Mouse (Mus musculus): ENCODE results near the gene Ppp1r14c. TPM values are rescaled to one million over a fixed set of nuclear protein-coding genes. Genes with fewer than 3 reads are reported as not detected.
"Not testable (repeated sequence)": the region's sequence is repeated elsewhere in the genome, so short reads cannot be mapped to it uniquely, and the experiment has no call there.

Ppp1r14c gene
- polyA plus RNA-seq, 1 experiment, result 0.14 TPM

DNA sequence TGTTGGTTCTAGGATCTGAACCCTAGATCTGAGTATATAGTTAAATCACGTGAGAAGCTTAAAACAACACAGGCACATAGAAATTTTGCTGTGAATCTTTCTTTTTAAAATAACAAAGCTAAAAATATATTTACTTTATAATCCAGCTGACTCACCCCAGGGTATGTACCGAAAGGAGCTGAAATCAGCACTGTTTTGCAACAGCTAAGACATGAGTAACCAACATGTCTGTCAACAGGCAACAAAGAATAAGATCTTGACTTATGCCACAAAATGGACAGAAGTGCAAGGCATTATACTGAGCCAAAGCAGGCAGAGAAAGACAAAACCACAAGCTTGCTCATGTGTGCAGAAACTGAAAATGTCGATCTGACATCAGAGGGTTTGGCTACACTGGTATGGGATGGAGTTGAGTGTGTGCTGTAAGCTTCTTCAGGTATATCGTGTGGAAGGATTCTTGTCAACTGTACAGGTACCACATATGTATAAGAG lies 100.3 kb downstream of the Ppp1r14c start:
- no peak for DNase-seq (ENCODE audit: low read depth)

DNA sequence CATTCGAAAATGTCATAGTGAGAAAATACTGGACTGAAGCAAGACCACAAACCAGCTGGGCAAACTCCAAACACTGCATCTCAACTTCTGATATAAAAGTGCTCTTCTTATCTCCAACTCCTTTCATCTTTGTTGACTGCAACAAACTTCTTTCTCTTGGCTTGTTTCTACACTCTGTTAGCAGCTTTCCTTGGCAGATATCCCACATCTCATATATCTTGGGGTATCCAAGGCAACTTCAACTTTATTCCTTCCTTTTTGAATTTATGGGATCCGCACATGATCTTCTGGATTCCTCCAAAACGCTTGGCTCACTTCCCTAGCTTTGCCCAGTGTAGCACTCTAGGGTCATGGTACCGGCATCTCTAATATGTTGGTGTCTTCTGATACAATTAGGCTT lies 102.7 kb downstream of the Ppp1r14c start:
- DNase-seq (ENCODE audit: low read depth), result no peak

DNA sequence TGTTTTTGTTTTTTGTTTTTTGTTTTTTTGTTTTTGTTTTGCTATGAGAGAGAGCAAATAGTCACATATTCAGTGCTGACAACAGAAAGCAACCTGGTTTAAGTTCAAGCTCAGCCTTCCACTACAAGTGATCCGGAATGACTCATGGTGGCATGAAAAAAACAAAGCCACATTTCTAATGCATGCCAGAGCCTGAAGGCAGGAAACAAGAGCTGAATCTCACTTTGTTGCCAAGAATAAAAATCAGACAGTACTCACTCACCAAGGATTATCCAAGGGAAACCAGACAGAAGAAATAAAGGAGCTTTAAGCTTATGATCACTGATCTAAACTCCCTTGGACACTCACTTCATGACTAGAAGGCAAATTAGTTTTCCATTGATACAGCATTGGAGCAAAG lies 110.8 kb downstream of the Ppp1r14c start:
- DNase-seq (ENCODE audit: low read depth), result peak; percentile 38

DNA sequence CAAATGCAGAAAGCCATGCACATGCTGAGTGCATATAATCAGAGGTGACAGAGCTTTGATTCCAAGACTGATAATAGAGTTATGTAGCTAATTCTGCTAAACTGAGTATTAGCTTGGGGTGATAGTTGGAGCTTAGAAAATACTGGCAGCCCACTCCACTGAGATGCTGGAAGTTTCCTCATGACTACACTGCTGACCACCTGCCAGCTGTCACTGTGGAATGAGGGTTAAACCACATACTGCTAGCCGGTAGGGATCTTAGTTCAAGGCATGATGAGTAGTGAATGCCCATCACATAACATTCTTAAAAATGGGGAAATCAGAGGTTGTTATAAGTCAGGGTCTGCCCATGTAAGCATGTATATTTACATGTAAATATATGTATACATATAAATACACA lies 113.9 kb downstream of the Ppp1r14c start:
- DNase-seq (ENCODE audit: low read depth), result no peak

DNA sequence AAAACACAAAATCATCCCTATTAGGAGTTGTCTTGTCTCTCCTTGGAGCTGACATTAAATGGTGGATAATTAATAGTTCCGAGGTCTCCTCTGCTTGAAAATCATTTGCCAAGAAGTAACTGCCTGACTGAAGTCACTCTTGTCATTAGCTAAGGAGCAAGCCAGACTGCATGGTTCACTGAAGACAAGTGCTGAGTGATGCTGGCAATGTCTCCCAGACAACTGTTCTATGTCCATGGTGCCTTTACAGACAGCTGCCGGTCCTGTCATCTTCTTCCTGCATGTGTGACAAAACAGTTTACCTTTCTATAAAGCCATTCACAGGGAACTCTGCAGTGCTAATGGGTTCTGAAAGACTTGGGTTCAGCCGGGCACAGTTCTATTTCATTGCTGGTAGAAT lies 124.2 kb downstream of the Ppp1r14c start:
- DNase-seq (ENCODE audit: low read depth), result no peak

DNA sequence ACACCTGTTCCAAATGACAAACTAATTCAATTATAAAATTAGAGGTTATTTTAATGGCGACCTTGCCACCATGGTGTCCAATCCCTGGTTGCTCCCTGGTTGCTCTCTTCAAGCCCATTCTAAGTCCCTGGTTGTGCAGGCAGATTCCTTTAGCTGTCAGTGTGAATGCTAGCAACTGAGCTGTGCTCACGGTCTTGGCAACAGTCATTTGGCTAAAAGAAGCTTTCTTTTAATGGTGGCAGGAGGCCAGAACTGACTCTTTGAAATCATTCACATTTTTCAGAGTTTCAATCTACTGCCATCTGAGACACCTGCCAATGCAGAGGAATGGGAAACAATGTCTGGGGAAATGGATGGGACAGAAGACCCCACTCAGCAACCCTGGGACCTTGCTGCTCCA lies 130.9 kb downstream of the Ppp1r14c start:
- no peak for DNase-seq (ENCODE audit: low read depth)

DNA sequence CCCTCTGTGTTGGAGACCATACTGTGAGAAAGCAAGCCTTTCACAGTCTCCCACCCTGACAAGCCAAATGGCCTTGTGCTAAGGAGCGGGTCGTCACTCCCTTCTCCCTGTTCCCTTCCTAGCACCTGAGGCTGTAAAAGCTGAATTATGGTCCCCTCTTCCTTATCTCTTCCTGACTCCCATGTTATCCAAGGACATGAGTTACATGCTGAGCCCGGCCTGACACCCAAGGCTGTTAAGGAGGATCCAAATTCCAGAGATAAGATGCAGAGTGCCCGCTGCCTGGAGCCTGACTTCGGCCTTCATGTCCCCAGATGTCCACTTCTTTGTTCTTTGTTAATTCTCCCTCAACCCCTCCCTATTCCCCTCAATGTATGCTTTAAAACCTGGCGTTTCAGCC lies 135.0 kb downstream of the Ppp1r14c start:
- DNase-seq (ENCODE audit: low read depth), result not testable (repeated sequence)

DNA sequence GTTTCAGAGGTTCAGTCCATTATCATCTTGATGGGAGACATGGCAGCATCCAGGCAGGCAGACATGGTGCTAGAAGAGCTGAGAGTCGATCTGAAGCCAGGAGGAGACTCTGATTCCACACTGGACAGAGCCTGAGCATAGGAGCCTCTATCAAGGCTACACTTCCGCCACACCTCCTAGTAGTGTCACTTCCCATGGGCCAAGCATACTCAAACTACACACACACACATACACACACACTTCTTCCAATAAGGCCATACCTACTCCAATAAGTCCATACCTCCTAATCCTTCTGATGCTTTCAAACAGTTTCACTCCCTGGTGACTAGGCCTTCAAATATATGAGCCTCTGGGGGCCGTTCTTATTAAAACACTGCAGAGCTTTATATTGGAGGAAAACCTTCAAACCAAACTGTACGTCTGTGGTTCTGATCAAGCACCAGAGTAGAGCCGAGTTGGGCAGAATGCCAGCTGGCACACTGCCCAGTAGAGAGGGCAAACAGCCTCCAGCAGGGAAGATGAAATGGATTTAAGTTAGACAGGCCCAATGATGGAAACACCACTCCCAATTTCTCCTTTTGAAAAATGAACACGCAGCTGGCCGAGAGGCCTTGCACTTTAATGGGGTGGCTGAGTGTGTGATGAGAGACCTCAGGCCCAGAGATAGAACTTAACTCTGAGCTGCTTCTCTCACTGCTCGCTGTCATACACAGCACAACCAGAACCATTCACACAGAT lies 141.8 kb downstream of the Ppp1r14c start:
- no peak for DNase-seq (ENCODE audit: low read depth)

DNA sequence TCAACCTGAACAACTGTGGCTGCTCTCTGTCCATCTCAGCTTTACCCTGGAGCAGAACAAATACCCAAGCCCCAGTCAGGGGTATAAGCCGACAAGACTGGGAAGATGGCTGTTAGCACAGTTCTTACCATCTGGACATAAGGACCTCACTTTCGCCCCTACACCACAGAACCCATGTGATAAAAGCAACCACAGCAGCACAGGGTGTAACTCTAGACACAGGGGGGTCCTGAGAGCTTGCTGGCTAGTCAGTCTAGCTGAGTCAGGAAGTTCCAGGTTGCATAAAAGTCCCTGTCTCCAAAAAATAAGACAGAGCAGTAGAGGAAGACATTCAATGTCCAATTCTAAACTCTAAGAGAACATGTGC lies 142.3 kb downstream of the Ppp1r14c start:
- DNase-seq (ENCODE audit: low read depth), result no peak

DNA sequence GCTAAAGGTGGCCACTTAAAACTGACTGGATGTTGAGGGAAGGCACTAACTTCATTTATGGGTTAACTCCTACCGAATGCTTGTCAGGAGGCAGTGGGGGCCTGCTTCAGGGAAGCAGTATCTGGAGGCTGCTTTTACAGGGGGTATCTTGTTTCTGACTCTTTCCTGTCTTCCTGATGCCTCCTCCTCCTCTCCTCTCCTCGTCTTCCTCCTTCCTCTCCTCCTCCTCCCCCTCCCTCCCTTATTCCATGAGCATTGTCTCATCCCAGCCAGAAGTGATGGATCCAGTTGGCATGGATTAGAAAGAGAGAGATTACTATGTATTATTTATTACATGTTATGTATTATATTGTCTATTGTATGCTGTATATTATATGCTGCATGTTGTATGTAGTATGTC lies 142.9 kb downstream of the Ppp1r14c start:
- no peak for DNase-seq (ENCODE audit: low read depth)

DNA sequence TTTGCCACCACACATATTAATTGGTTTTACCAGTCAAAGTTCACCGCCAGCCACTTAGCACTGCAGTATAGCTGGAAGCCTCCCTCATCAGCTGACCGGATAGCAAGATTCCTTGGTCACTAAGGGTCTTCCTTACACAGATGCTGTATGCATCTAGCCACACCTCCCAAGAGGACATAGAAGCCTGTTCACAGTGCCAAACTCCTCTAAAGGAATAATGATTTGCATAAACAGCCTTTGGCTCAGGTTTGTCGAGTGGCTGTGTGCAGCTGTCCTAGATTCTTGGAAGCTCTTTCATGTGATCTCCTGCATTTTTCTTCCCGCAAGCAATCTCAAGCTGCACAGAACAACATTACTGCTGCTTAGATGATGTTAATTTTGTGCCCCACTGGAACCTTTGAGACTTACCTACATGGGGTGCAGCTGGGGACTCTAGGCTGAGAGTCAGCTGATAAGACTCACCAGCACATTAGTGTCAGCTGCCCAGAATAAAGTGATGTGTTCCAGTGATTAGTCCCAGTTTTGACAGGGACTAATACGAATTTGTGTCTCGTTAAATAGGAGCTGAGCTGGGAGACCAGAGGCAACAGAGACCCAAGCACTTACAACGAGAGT lies 143.9 kb downstream of the Ppp1r14c start:
- DNase-seq (ENCODE audit: low read depth), result no peak

DNA sequence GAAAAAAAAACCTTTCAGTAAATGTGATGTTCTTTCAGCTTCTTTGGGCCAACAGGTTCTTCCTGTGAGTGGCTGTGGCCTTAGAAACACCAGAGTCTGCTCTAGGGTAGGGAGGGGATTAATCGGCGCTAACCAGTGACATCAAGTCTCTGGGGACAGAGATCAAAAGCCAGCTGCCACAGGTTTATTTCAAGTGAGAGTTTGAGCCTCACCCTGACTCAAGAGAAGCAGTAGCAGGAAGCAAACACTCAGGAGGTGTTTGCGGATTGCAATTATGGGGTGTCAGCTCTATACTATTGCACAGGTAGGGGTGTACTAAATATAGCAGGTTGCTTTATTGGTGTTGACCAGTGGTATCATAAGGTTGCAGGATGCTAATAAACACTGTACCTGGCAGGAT lies 144.6 kb downstream of the Ppp1r14c start:
- no peak for DNase-seq (ENCODE audit: low read depth)

DNA sequence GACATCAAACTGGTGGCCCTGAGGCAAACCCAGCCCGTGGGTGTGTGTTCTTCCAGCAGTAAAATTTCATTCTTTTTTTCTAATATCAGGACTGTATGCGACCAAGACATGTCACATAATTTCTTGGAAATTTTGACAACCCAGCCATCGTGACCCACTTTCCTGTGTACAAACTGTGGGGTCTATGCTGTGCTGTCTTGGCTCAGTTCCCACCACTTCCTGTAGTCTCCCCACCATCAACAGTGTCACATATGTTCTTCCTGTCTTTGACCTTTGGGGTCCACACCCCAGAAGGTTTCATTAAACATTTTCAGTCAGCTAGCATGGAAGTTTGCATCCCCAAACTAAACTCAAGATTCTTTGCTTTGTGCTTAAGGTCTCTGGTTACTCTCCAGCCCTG lies 145.5 kb downstream of the Ppp1r14c start:
- no peak for DNase-seq (ENCODE audit: low read depth)

DNA sequence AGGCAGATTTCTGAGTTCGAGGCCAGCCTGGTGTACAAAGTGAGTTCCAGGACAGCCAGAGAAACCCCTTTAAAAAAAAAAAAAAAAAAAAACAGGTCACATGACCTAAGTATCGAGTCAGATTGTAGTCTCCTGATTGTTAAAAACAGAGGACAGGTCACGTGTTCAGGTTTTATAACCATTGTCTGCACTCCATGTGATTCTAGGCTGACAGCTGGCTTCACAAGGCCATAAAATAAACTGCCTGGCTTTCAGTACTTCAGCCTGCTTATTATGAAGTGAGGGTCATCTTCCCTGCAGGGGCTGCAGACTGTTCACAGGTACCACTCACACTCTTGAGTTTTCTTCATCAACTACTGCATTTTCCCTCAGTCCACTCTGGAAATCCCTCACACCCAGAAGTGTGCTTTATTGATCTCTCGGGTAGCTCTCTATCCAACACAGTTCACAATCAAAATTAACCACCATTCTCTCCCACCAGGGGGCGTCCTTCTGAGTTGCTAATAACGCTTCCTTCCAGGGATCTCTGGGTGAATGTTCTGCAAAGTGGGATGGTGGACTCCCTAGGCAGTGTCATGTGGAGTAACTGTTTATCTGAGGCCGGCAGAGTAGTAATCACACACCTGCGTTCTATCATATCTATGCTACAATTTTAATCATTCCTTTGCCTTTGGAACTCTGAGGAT lies 146.9 kb downstream of the Ppp1r14c start:
- DNase-seq (ENCODE audit: low read depth), result no peak

DNA sequence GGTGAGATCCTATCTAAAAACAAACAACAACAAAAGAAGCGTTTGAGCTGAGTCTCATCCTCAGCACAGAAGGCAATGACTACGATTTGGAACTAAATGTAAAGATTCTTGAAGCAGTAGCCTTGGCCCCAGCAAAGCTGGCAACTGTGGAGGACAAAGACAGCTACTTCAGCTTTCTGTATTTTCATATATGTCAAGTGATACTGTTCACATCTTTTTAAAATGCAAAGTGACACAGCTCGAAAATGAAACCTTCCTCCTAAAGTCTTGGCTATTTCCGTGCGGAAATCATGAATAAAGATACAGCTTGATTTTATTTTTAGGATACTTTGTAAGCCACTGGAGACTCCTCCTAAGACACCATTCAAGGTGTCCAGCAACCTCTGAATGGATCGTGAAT lies 148.1 kb downstream of the Ppp1r14c start:
- no peak for DNase-seq (ENCODE audit: low read depth)

Other genes with a start within 250 kb of the Ppp1r14c start
- gene H60c, start 98.3 kb upstream of the Ppp1r14c start, polyA plus RNA-seq (2012; rRNA removed), result not detected in 2 replicates
- gene Iyd, start 174.2 kb downstream of the Ppp1r14c start, polyA plus RNA-seq (2012; rRNA removed), result 1.6 and 2.6 TPM in 2 replicates